Mouse (Mus musculus) left cerebral cortex, postnatal 25 days (tissue): ENCODE measurements around the gene Ccer1. TPM values are rescaled to one million over a fixed set of nuclear protein-coding genes. Genes with fewer than 3 reads are reported as not detected.

Experiments
- DNase-seq, 2 experiments: peaks; one replicate each; pipeline ENCODE4 v3.0.0; 2022; ENCODE audit warnings: low spot score in 2 of 2, mixed read lengths in 1 of 2
- intact Hi-C: fragments of 180-260 bp; cut with DNase I; formaldehyde crosslinking; loops from one replicate; pipeline ENCODE4 v1.15.1; 2025
- total RNA-seq, 2 experiments: library from RNA; stranded (reverse); gene quantifications; 2 replicates each; pipeline ENCODE4 v1.2.3; 2021

Ccer1 gene
- total RNA-seq: not detected

DNA sequence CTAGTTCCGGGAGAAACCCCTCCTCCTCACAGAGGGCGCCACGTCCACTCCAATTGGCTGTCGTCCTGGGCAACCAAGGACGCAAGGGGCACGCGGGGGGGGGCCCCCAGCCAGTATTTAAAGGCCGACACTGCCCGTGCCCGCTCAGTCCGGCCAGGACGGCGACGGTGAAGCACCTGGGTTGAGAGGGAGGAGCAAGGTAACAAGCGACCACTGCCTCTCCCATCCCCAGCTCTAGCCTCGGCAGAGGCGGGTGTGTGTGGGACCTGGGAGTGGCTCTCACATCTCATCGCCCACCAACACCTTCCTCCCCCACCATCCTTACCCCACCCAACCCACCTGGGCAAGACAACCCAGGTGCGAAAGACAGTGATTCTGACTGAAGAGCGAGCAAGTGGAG is at the start of gene Ccer1:
Ccer1 (plus strand) TSS at position 147 of the 400 bp plus-strand sequence.
- no peak for DNase-seq
- intact Hi-C loops: no loop called here

- no peak for DNase-seq
- intact Hi-C loops: no loop called here
Measured at GRCm38 (mm10) chr10:97643768-97644167, 49.1 kb upstream of the Ccer1 start, which contains the start of gene Epyc. TSS of gene Epyc (plus strand) at chr10:97644068.

- DNase-seq: no peak
- intact Hi-C loops: no loop called here
Measured at GRCm38 (mm10) chr10:97650334-97650733, 42.5 kb upstream of the Ccer1 start.

DNA sequence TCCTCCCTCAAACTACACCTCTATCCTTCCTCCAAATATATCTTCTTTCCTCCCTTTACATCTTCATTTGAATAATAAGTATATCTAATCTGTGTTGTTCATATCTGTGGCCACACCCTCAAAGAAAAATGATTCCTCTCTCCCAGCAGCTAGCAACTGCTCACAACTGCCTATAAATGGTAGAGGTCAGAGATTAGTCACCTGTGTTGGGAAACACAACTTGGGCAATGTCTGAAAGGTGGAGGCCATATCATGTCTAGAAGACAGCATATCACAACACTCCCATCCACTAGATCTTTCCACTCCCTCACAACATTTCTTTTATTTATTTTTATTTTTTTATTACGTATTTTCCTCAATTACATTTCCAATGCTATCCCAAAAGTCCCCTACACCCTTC is 33.4 kb upstream of the Ccer1 start:
- intact Hi-C loops: no loop called here
- no peak for DNase-seq

DNA sequence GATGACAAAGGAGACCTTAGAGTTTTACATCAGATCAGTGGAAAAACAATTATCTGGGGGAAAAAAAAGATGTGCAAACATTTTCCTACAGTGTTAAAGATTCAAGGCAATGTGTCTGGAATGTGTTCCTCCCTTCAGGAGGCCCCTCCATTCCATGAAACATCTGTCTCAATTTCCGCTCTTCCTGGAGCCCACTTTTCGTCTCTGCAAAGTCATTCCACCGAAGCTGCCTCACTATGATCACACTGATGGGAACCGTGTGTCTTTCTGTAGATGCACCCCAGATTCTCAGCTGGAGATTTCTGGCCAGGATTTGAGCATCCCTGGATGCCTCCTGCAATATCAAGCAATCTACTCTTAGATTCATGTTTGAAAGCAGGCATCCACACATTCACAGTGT is 24.2 kb upstream of the Ccer1 start:
- intact Hi-C loops: no loop called here
- DNase-seq: no peak

DNA sequence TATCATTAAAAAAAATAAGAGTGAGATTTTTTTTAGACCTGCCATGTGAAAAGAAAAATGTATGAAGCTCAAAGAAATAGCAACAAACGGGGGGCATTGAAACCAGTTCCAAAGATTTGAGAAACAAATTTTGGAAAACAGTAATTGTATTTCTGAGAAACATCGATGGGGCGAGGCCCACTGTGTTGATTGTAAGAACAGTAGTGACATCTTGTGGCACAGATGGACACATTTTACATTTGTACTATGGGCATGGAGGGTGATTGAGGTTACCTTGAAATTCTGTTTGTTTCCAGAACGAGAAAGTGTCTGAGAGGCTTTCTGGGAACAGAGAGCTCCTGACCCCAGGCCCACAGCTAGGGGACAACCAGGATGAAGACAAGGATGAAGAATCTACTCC is 22.7 kb upstream of the Ccer1 start:
- intact Hi-C loops: loop anchor here (1.0 to 2.0 kb wide), 3 partner anchors 294 to 1537 kb away; no protein-coding TSS in a partner anchor
- peak; percentile 18 to 31 for DNase-seq

- intact Hi-C loops: no loop called here
Measured at GRCm38 (mm10) chr10:97673239-97673638, 19.6 kb upstream of the Ccer1 start.

GRCm38 (mm10) chr10:97682981-97683380 is 9.9 kb upstream of the Ccer1 start:
- intact Hi-C loops: no loop called here
- no peak for DNase-seq

More at GRCm38 (mm10) chr10:97673239-97673638, 19.6 kb upstream of the Ccer1 start:
- DNase-seq: no peak

DNA sequence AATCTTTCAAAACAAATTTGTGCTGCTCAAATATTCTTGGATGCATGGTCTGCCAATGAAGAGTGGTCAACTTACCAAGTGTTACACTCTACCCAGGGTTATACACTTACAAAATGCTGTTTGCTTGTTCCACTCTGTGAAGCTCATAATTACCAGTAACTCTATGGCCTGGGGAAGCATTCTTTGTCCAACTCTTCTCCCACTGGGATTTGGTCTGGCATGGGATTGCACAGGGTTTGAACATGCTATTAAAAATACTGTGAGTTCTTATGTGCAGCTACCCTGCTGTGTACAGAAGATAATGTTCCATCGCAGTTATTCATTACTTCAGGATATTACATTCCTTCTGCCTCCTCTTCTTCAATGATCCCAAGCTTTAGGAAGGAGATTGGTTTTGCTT is 5.7 kb upstream of the Ccer1 start:
- DNase-seq: no peak
- intact Hi-C loops: loop anchor here (5.0 kb wide), 1 partner anchor 310 kb away; no protein-coding TSS in a partner anchor

DNA sequence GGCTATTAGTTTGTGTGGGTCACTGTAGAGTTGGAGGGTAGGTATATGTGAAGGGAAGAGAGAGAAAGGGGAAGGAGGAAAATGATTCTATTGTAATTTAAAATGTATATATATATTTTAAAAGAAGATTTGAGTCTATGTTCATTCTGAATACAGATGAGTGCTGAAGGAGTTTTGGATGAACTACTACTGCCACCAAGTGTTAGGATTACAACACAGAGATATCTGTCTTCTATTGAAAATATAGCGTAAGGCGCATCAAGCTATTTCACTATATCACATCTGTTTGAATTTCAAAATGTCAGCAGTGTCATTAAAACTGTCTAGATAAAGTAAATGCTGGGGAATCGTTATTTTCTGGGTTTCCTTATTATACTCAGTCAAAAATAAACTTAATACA is 3.4 kb upstream of the Ccer1 start:
- peak in 1 of 2 experiments; percentile 27 for DNase-seq
- intact Hi-C loops: loop anchor here (1.0 to 5.0 kb wide), 2 partner anchors 312 to 345 kb away; no protein-coding TSS in a partner anchor

GRCm38 (mm10) chr10:97693398-97694135 is 708 bp downstream of the Ccer1 start:
- intact Hi-C loops: no loop called here

DNA sequence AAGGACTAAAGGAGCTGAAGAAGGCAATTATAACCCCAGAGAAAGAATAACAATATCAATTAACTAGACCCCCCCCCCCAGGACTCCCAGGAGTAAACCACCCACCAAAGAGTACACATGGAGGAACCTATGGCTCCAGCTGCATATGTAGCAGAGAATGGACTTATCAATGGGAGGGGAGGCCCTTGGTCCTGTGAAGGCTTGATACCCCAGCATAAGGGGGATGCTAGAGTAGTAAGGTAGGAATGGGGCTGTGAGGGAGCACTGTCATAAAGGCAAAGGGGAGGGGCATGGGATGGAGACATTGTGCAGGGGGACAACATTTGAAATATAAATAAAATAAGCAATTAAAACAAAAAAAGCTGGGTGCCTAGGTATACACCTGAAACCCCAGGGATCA is 9.5 kb downstream of the Ccer1 start:
- DNase-seq: no peak
- intact Hi-C loops: no loop called here

More at GRCm38 (mm10) chr10:97693398-97694135, 708 bp downstream of the Ccer1 start:
- no peak for DNase-seq

DNA sequence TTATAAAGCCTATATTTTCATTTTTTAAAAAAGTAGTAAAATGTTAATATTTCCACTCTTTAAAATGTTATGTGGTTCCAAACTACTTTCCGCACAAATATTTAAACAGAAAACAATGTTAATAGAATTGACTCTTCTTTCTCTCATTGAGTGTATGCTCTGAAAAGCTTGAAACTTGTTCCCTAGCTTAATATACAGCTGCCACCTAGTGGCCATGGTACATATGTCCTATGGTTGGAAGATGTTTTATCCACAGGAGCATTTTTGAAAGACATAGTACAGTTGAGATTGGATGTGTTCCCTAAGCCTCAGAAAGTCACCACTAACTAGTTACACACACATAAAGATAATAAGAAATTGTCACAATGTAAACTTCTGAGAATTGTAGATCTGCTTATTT is 11.7 kb downstream of the Ccer1 start:
- intact Hi-C loops: no loop called here
- peak in 1 of 2 experiments; percentile 55 for DNase-seq

- intact Hi-C loops: loop anchor here (2.0 kb wide), 1 partner anchor 1372 kb away; no protein-coding TSS in a partner anchor
- peak; percentile 41 to 56 for DNase-seq
Measured at GRCm38 (mm10) chr10:97712687-97713086, 19.8 kb downstream of the Ccer1 start.

- DNase-seq: no peak
- intact Hi-C loops: no loop called here
Measured at GRCm38 (mm10) chr10:97714584-97714983, 21.7 kb downstream of the Ccer1 start.

GRCm38 (mm10) chr10:97715289-97715906 is 22.5 kb downstream of the Ccer1 start:
- intact Hi-C loops: loop anchor here (5.0 kb wide), 2 partner anchors 227 to 1202 kb away; no protein-coding TSS in a partner anchor
- no peak for DNase-seq

DNA sequence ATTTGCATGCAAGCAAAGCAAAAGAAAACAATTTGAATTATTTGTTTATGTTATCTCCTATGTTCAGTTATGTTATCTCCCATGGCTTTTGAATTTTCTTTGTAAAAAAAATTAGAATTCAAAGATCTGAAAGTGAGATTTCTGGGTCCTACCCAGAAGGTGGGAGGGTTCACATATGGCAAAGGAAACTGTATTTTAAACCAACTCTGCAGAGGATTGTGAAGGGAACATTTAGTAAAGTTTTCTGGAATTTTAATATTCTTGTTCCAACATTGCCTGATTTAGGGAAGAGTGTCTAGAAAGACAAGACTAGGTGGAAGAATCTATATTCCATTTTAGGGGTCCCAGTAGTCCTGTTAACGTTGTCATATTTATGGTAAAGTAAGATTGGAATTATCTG is 24.4 kb downstream of the Ccer1 start:
- DNase-seq: peak in 1 of 2 experiments; percentile 70
- intact Hi-C loops: loop anchor here (5.0 kb wide), 2 partner anchors 225 to 1200 kb away; no protein-coding TSS in a partner anchor

- intact Hi-C loops: loop anchor here (1.0 to 5.0 kb wide), 3 partner anchors 50 to 1199 kb away; no protein-coding TSS in a partner anchor
- DNase-seq: peak in 1 of 2 experiments; percentile 74
Measured at GRCm38 (mm10) chr10:97718021-97718420, 25.2 kb downstream of the Ccer1 start.

DNA sequence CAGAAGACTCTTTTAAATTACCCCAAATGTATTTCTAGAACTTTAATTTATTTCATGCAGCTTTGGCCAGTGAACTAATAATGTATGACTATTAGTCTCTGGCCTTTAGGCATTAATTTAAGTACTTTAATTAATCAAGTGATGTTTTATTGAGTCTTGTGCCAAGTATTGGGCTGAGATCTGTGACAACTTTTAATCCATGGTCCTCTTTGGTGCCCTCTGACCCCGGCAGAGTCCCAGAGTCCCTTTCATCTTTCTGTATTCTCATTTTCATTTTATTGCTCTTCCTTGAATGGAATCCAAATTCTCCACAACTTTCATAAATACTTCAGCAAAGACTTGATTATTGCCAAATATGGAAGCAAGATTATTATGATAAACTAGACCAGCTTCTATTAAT is 27.8 kb downstream of the Ccer1 start:
- DNase-seq: no peak
- intact Hi-C loops: no loop called here

- DNase-seq: no peak
- intact Hi-C loops: no loop called here
Measured at GRCm38 (mm10) chr10:97722709-97723108, 29.9 kb downstream of the Ccer1 start.

- DNase-seq: no peak
- intact Hi-C loops: no loop called here
Measured at GRCm38 (mm10) chr10:97725929-97726328, 33.1 kb downstream of the Ccer1 start.
